Mouse (Mus musculus): ENCODE data around the gene Vmn1r3.
"Not testable (repeated sequence)": the region's sequence is repeated elsewhere in the genome, so short reads cannot be mapped to it uniquely, and the experiment has no call there.

The Vmn1r3 gene

GRCm38 (mm10) chr4:3185258-3185657 lies at the start of gene Vmn1r3:
Vmn1r3 (minus strand) TSS chr4:3185358.
- DNase-seq (ENCODE audit: low read depth) = not testable (repeated sequence)

GRCm38 (mm10) chr4:3232053-3232452 lies 46.9 kb upstream of the Vmn1r3 start:
- no peak for DNase-seq (ENCODE audit: low read depth)

- peak; percentile 41 for DNase-seq (ENCODE audit: low read depth)
These were observed 45.9 kb upstream of the Vmn1r3 start for GRCm38 (mm10) chr4:3230908-3231684.

GRCm38 (mm10) chr4:3229532-3229931 lies 44.4 kb upstream of the Vmn1r3 start:
- peak; percentile 13 for DNase-seq (ENCODE audit: low read depth)

GRCm38 (mm10) chr4:3228476-3228875 lies 43.3 kb upstream of the Vmn1r3 start:
- DNase-seq (ENCODE audit: low read depth) = no peak

DNA sequence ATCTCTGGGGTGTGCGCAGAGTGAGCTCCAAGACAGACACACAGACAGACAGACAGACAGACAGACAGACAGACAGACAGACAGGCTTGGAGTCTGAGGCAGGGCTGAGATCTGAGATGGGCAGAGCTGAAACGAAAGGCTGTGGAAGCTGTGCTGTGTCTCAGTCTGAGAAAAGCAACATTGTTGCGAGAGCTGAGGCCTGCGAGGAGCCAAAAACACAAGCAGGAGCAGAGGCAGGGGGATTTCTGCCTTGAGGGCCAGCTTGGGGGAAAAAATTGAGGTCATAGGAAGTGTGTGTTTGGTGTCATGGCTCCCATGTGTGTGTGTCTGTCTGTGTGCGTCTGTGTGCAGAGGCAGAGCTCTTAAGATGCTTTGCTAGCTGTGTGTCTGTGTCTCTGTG lies 42.6 kb upstream of the Vmn1r3 start:
- DNase-seq (ENCODE audit: low read depth) = peak; percentile 4

- no peak for DNase-seq (ENCODE audit: low read depth)
These were observed 41.3 kb upstream of the Vmn1r3 start for GRCm38 (mm10) chr4:3226488-3226887.

GRCm38 (mm10) chr4:3225416-3225815 lies 40.3 kb upstream of the Vmn1r3 start:
- DNase-seq (ENCODE audit: low read depth) = peak; percentile 36

DNA sequence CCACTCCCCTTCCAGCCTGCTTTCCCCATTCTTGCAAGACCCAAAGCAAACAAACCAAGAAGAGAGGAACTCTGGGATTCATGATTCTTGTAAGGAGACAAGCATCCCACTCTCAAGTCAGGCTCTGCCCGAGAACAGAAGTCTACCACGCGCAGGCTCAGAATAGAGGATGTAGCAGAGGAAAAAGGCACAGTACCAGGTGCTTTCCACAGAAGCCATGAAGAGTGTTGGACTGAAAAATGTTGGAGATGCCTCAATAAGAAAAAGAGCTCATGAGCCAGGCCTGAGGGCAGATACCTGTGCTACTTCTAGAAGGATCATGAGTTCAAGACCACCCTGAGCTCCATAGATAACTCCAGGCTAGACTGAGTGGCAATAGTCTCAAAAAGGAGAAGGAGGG lies 39.7 kb upstream of the Vmn1r3 start:
- DNase-seq (ENCODE audit: low read depth) = not testable (repeated sequence)

- DNase-seq (ENCODE audit: low read depth) = not testable (repeated sequence)
These were observed 38.5 kb upstream of the Vmn1r3 start for GRCm38 (mm10) chr4:3223483-3224209.

DNA sequence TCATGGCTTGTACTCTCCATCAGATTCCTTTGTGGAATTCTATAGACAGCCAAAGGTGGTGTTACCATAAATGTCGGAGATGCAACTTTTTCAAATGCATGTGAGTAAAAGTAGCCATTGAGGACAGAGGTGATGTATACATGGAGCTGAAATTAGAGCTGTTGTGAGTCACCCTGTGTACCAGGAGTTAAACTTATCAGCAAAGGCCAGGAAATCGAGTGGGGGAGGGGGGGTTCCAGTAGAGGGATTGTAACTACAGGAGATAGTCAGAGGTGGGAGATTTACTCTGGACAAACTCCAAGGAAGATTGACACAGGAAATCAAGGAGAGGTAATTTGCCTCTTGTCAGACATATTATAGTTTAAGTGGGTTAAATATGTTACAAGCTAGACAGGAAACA lies 31.2 kb upstream of the Vmn1r3 start:
- DNase-seq (ENCODE audit: low read depth) = not testable (repeated sequence)

- DNase-seq (ENCODE audit: low read depth) = not testable (repeated sequence)
These were observed 28.2 kb upstream of the Vmn1r3 start for GRCm38 (mm10) chr4:3213349-3213748.

GRCm38 (mm10) chr4:3209643-3210217 lies 24.6 kb upstream of the Vmn1r3 start:
- DNase-seq (ENCODE audit: low read depth) = peak; percentile 45

- not testable (repeated sequence) for DNase-seq (ENCODE audit: low read depth)
These were observed 8.2 kb downstream of the Vmn1r3 start for GRCm38 (mm10) chr4:3176746-3177490.

- DNase-seq (ENCODE audit: low read depth) = not testable (repeated sequence)
These were observed 9.0 kb downstream of the Vmn1r3 start for GRCm38 (mm10) chr4:3176195-3176594.

DNA sequence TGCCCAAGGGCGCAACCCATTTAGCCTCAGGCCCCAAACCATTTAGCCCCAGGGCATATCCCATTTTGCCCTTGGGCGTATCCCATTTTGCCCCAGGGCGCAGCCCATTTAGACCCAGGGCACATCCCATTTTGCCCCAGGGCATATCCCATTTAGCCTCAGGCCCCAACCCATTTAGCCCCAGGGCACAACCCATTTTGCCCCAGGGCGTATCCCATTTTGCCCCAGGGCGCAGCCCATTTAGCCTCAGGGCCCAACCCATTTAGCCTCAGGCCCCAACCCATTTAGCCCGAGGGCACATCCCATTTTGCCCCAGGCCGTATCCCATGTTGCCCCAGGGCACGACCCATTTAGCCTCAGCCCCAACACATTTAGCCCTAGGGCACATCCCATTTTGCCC lies 9.4 kb downstream of the Vmn1r3 start:
- not testable (repeated sequence) for DNase-seq (ENCODE audit: low read depth)

DNA sequence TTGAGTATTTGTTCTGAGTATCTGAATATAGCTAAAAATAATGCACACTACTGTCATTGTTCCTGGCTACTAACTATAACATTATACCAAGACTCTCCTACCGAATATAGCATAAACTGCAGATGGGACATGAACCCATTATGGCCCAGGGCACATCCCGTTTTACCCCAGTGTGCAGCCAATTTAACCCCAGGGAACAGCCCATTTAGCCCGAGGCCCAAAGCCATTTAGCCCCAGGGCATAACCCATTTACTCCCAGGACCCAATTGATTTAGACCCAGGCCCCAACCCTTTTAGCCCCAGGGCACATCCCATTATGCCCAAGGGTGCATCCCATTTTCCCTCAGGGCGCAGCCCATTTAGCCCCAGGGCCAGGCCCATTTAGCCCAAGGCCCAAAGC lies 10.6 kb downstream of the Vmn1r3 start:
- not testable (repeated sequence) for DNase-seq (ENCODE audit: low read depth)

DNA sequence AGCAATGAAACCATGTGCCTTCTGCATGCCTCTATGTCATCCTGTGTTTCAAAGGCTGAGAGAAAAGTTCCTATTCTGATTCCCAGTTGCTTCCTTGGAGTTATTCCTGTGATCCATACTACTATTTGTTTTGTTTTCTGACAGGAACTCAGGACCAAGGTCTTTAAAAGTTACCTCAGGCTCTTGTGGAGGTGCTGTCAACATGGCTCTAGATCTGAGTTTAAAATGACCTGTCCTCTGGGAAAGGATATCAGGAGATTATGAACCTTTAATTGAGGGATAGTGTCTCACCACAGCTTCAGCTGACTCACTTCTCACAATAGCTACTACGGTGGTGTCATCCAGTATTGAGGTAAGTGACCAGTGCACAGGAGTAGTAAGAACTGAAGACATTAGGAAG lies 18.1 kb downstream of the Vmn1r3 start, which contains the start of gene Vmn1r2:
Gene Vmn1r2 (plus strand): TSS at position 301 of the 400 bp plus-strand sequence.
- not testable (repeated sequence) for DNase-seq (ENCODE audit: low read depth)

DNA sequence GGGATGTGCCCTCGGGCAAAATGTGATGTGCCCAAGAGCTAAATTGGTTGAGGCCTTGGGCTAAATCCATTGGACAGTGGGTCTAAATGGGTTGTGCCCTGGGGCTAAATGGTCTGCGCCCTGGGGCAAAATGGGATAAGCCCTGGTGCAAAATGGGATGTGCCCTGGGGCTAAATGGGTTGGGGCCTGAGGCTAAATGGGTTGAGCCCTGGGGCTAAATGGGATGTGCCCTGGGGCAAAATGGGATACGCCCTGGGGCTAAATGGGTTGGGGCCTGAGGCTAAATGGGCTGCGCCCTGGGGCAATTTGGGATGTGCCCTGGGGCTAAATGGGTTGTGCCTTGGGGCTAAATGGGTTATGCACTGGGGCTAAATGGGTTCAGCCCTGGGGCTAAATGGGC lies 20.1 kb downstream of the Vmn1r3 start:
- DNase-seq (ENCODE audit: low read depth) = no peak

DNA sequence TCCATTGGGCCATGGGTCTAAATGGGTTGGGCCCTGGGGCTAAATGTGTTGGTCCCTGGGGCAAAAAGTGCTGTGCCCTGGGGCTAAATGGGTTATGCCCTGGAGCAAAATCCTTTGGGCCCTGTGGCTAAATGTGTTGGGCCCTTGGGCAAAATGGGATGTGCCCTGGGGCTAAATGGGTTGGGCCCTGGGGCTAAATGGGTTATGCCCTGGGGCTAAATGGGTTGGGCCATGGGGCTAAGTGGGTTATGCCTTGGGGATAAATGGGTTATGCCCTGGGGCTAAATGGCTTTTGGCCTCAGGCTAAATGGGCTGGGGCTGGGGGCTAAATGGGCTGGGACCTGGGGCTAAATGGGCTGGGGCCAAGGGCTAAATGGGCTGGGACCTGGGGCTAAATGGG lies 20.7 kb downstream of the Vmn1r3 start:
- not testable (repeated sequence) for DNase-seq (ENCODE audit: low read depth)

DNA sequence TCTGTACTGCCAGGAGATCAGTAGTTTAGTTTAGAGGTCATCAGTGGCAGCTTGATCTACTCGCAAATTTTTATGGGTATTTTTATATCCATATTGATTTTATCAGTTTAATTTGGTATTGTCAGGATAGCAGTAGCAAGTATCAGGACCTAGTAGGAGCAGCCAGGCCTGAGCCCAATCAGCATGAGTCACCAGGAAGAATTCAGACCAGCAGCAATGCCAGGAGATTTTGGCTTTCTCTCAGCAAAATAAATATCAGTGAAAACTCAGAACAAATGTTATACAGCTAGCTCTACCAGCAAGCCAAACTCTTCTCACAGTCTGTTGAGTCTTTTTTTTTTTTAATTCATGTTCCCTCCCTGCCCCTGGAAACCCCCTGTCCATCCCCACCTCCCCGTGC lies 31.8 kb downstream of the Vmn1r3 start:
- not testable (repeated sequence) for DNase-seq (ENCODE audit: low read depth)

DNA sequence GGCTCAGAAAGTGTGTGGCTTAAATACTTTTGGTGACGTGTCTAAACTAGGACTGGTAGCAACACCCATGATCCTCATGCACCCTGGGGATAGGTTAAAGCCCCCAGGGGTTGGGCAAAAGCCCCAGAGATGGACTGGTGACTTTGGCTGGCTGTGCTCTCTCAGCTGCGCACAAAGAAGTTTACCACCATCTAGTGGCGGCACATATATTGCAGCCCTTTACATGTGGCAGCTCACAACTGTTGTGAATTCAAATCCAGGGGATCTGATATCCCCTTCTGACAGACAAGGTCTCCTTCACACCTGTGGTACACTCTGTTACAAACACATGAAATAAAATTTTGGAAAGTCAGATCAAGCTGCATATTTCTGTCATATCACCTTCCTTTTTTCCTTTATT lies 37.2 kb downstream of the Vmn1r3 start:
- not testable (repeated sequence) for DNase-seq (ENCODE audit: low read depth)
